Mouse (Mus musculus) forebrain, embryonic 12.5 days (tissue): ENCODE results near the gene Rcsd1. TPM values are rescaled to one million over a fixed set of nuclear protein-coding genes. Genes with fewer than 3 reads are reported as not detected.

ENCODE experiments used
- ATAC-seq: fragments of 200-750 bp; cut with Nextera tagmentation; 2 replicates; pipeline ENCODE4 v1.8.0; 2017; ENCODE audit warnings: moderate TSS enrichment; ENCODE audit not compliant: low FRiP score
- H3K27ac ChIP-seq: fragments of 300-500 bp; sonication (generic); 2 replicates; pipeline ENCODE4 v1.5.1; 2016; ENCODE audit warnings: mild to moderate bottlenecking
- H3K27me3 ChIP-seq: fragments of 300-500 bp; sonication (generic); 2 replicates; pipeline ENCODE4 v1.6.1; 2016; ENCODE audit warnings: mild to moderate bottlenecking
- H3K36me3 ChIP-seq: fragments of 300-500 bp; sonication (generic); replicated peaks from 2 replicates; pipeline ENCODE4 v1.6.1; 2016; ENCODE audit warnings: mild to moderate bottlenecking
- H3K4me1 ChIP-seq: fragments of 300-500 bp; sonication (generic); 2 replicates; pipeline ENCODE4 v1.6.1; 2016
- H3K4me2 ChIP-seq: fragments of 300-500 bp; sonication (generic); 2 replicates; pipeline ENCODE4 v1.6.1; 2016; ENCODE audit warnings: mild to moderate bottlenecking, moderate library complexity
- H3K4me3 ChIP-seq: fragments of 300-500 bp; sonication (generic); replicated peaks from 2 replicates; pipeline ENCODE4 v1.5.1; 2016; ENCODE audit warnings: mild to moderate bottlenecking
- H3K9ac ChIP-seq: fragments of 300-500 bp; sonication (generic); 2 replicates; pipeline ENCODE4 v1.6.1; 2016; ENCODE audit warnings: mild to moderate bottlenecking
- H3K9me3 ChIP-seq: fragments of 300-500 bp; sonication (generic); 2 replicates; pipeline ENCODE4 v1.6.1; 2016
- WGBS: fragments of 180-500 bp; shearing (Covaris S2); methylation state at CpG from one replicate; pipeline ENCODE4 v1.1.7; 2016; 5-methylcytosine and 5-hydroxymethylcytosine counted together
- microRNA-seq: library from miRNA; unstranded; fragments of <30 nt; microRNA quantifications from one replicate; pipeline ENCODE4, GENCODE M21; 2017
- polyA plus RNA-seq: library from polyadenylated mRNA; unstranded; fragments of >200 nt; fragmentation: Nextera tagmentation; extraction: Ambion mirVana; gene quantifications from 2 replicates; pipeline ENCODE4 v1.2.1, GENCODE M21; 2016

Rcsd1 gene
- polyA plus RNA-seq, 1 experiment from 2014 or later, result 8.1 TPM

DNA sequence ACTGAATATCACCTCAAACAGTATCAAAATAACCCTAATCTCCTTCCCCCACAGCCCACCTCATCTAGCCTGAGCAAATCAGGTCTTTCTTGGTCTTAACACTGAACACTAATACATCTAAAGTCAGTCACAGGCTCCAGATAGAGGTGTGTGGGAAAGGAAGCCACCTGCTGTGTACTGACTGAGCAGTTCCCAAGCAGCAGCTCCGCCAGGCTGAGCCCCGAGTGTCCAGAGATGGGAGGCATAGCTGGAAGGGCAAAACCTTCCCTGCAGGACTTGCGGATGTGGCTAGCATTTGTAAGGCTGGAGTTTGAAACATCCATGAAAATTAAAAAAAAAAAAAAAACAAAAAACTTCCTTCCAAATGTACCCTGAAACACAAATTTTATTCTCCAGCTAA, 104.4 kb downstream of the Rcsd1 start:
- H3K36me3 ChIP-seq, result peaks cover 65% of the 10 kb centered on the region
- 79% methylated on average over 3 of the region's 3 CpGs for whole genome bisulfite sequencing
- ATAC-seq, result no peak

DNA sequence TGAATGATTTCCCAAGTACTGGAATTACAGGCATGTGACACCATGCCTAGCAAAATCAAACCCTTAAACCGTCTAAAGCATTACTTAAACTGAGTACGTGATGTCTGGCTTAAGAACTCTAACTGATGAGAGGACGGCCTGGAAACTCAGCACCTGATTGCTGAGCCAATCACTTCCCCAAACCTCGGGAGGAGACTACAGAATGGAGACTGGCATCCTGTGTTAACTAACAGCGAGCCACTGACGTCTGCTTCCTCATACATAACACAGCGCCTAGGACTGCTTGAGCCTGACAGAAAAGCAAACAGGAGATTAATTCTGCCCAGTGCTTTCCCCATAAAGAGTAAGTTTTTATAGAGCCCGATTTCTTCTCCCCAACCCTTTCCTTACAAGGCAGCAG, 105.4 kb downstream of the Rcsd1 start:
- Histone ChIP-seq H3K36me3 (peaks cover 70% of the 10 kb centered on the region), H3K4me1 (no peaks in the 10 kb centered on the region), H3K4me2 (no peak overlapping the region), H3K27ac (no peak overlapping the region), H3K4me3 (no peak overlapping the region), H3K9me3 (no peaks in the 10 kb centered on the region), H3K27me3 (no peaks in the 10 kb centered on the region), H3K9ac (no peak overlapping the region)
- ATAC-seq, result no peak
- 88% methylated on average over 8 of the region's 8 CpGs for WGBS

More for the DNA sequence above, 104.4 kb downstream of the Rcsd1 start:
- Histone ChIP-seq H3K27me3 (no peaks in the 10 kb centered on the region), H3K27ac (no peak overlapping the region), H3K4me2 (no peak overlapping the region), H3K9ac (no peak overlapping the region), H3K9me3 (no peaks in the 10 kb centered on the region), H3K4me1 (peaks cover 7% of the 10 kb centered on the region), H3K4me3 (no peak overlapping the region)

DNA sequence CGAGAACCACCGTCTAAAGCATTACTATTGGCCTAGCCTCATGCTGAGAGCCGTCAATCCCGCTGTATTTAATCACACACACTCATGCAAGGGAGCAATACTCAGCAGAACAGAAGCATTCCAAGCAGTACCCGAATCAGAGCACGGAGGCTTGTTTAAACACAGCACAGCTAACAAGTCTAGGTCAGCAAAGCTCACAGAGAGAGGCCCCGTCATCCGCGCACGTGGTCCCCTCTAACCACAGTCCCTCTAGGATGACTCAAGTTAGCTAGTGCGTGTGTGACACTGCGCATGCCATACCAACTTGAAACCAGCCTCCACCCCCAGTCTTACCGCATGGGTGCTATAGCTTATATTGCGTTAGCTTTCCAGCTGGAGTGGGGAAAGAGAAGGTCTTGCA, 106.3 kb downstream of the Rcsd1 start:
- Histone ChIP-seq H3K4me3 (no peak overlapping the region), H3K36me3 (peaks cover 79% of the 10 kb centered on the region), H3K4me2 (no peak overlapping the region), H3K27me3 (no peaks in the 10 kb centered on the region), H3K9ac (no peak overlapping the region), H3K4me1 (no peaks in the 10 kb centered on the region), H3K27ac (no peak overlapping the region), H3K9me3 (no peaks in the 10 kb centered on the region)
- no peak for ATAC-seq
- WGBS, result 85% methylated on average over 14 of the region's 14 CpGs

DNA sequence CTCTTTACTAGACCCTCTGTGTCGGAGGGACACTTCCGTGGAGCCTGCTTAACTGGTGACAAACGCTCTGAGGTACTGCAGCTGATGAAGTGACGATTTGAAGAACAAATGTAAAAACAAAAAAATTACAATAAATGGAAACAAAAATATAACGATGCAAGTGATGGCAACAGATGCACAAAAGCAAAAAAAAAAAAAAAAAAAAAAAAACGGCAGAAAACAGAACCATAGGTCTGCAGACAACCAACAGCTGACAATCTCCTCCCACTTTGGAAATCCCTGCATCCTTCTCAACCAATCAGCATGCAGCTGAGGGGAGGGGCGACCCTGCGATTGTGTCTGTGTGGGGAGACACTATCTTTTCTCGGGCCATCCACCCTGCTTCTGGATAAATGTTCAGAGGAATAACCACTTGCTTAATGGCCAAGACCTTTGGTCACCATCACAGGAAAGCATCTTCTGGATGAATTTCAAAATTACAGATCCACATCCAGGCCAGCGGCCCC, 107.7 kb downstream of the Rcsd1 start:
- peaks cover 67% of the 10 kb centered on the region for H3K36me3 ChIP-seq
- WGBS, result 84% methylated on average over 9 of the region's 10 CpGs
- no peak overlapping the region for H3K4me2 ChIP-seq

More for the DNA sequence above, 107.7 kb downstream of the Rcsd1 start:
- Histone ChIP-seq H3K27me3 (no peaks in the 10 kb centered on the region), H3K4me1 (no peaks in the 10 kb centered on the region), H3K27ac (no peak overlapping the region), H3K9ac (no peak overlapping the region), H3K9me3 (no peaks in the 10 kb centered on the region), H3K4me3 (no peak overlapping the region)
- ATAC-seq, result no peak

Small RNA genes within 50 kb of the gene (microRNA-seq; reads per million reads assigned to microRNA genes)
- gene Gm44458, result not detected

Other genes starting within 250 kb of the Rcsd1 start
- gene Dcaf6, start 249.3 kb downstream of the Rcsd1 start, polyA plus RNA-seq, result 8.8 and 9.9 TPM in 2 replicates
- gene Mpc2, start 249.1 kb downstream of the Rcsd1 start, polyA plus RNA-seq, result 126 and 128 TPM in 2 replicates
- 0.17 TPM in 2 replicates for gene Adcy10, start 224.6 kb downstream of the Rcsd1 start, polyA plus RNA-seq
- 125 and 126 TPM in 2 replicates for gene Mpzl1, start 75.2 kb downstream of the Rcsd1 start, polyA plus RNA-seq
- gene Creg1, start 54.0 kb upstream of the Rcsd1 start, polyA plus RNA-seq, result 26.3 and 27.2 TPM in 2 replicates
- 1.1 and 2.4 TPM in 2 replicates for gene Cd247, start 78.9 kb upstream of the Rcsd1 start, polyA plus RNA-seq